Mouse (Mus musculus) gastrocnemius, postnatal 10 days (tissue): Measurements from ENCODE around the gene Fndc3b. TPM values are rescaled to one million over a fixed set of nuclear protein-coding genes. Genes with fewer than 3 reads are reported as not detected.

ENCODE experiments used
- DNase-seq: peaks from one replicate; pipeline ENCODE4 v3.0.0; 2021; ENCODE audit warnings: mixed read lengths
- total RNA-seq, 2 experiments: library from RNA; stranded (reverse); gene quantifications; 2 replicates each; pipeline ENCODE4 v1.2.3; 2021

The Fndc3b gene
- total RNA-seq, 2 experiments from 2014 or later, result 41.9 to 56.1 TPM

- DNase-seq, result no peak
Observed at GRCm38 (mm10) chr3:27592728-27593484, 118.2 kb downstream of the Fndc3b start.

DNA sequence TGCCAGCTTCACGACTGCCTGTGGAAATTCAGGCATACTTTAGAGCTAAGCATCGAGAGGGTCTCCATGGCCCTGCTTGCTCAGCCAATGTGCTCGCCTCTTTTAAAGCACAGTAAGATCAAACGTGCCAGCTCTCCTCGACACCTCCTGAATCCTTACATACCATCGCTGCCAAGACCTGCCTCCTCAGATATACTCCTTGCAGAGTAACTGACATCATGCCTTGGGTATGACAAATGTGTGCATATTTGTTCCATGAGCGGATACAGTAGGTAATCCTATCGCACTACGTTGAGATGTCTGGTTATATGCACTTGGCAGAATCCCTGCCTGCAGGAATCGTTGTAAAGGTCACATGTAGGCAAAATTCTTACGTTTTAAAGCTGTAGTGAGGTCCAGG is 120.3 kb downstream of the Fndc3b start:
- DNase-seq, result no peak

DNA sequence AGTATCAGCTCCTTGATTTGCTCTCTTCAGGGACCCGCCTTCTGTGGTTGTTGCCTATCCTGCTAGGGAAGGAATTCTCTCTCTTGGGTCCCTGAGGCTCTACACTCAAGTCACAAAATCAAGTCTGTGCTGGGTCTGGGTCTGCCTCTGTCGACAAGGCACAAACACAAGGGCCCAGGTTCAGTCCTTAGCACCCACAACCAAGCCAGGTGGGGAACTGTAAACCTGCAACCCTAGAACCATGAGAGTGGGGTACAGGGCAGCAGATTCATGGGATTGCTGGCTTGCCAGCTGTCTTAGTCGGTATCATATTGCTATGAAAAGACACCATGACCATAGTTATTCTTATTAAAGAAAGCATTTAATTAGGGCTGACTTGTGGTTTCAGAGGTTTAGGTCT is 121.8 kb downstream of the Fndc3b start:
- DNase-seq, result no peak

DNA sequence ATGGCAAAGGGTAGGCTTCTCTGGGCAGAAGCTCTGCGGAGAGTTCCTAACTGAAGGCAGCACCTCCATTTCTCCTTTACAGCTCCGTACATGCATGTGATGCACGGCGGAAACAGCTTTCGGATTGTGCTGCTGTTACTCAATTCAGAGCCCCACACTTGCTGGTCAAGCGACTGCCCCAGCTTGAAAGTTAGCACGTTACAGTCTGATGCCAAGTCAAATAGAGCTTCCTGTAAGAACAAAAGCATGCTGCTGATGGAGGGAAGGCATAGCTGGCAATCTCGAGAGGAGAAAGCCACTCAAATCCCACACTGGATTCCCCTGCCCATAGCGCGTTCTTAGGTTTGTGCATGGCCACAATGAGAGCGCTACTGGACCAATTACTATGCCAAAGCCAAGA is 122.5 kb downstream of the Fndc3b start:
- no peak for DNase-seq

DNA sequence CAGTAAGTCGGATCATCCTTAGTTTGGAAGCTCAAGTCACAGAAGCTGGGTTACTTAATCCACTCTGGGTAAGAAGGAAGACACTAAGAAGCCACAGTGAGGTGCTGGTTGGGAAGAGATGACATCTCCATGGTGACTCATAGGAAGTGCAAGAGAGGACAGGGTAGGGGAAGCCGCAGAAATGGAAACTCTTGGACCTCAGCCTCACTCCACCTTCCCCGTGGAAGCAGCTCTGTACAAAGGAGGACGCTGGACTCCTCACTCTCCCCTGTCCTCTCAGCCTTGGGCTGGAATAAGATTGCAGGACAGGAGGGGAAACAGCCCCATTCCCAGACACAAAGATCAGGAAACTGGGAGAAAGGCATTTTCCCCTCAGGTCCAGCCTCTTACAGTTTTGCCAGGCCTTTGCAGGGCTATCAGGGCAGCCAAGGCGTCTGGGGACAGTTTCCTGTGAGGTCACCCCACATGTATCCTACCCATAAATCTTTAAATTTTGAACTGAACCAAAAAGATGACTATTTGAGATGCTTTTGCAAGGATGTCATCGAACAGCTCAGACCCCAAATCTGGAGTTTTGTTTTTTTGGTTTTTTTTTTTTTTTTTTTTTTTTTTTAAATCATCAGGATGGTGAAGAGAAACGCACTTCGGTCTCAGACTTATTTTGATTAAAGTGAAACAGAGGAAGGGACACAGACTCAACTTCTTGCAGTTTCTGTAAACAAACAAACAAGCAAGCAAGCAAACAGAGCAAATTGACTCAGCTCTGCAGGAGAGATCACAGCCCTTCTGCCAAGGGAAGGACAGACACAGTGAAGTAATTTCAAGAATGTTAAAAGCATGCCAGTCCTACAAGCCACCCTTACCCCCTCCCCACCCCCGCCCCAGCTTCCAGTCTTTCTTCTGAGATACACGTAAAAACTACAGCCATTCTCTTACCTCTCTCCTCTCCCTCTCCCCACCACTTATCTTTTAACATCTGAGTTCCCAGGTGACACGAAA is 126.2 kb downstream of the Fndc3b start:
- no peak for DNase-seq

DNA sequence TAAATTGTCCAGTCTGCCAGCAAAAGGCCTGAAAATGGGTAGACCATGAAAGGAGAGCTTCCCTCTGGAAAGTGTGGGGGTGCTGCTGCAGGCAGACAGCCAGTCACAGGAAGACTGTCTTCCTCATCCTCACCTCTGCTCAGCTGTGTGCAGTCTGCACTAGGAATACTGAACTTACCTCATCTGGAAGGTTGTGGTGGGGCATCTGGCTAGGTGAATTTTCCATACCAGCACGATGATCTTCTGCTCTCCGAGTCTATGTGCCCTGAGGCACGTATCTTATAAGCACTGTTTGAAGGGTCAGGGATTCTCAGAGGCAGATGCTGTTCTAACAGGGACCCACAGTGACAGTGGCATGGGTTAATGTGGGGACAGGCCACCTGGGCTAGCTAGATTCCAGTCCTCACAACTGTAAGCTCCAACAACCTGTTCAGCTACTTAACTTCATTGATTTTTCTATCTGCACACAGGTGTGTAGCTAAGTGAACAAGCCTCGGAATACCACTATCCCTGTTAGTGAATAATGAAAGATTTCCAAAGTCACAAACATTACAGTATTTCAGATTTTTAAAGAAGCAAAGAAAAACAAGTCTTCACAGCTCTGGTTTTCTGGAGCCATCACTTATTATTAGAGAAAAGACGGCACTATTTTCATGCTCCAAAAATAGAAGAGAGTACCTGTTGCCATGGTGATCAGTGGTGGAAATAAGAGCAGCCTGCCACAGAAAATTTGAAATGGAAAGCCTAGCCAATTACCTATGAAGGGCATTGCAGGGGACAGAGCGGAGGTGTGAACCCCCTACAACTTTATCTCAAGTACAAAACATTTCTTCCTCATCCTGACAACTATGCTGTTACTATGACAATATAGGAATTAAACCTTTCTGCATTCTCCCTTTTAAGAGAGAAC is 128.9 kb downstream of the Fndc3b start:
- DNase-seq, result no peak

DNA sequence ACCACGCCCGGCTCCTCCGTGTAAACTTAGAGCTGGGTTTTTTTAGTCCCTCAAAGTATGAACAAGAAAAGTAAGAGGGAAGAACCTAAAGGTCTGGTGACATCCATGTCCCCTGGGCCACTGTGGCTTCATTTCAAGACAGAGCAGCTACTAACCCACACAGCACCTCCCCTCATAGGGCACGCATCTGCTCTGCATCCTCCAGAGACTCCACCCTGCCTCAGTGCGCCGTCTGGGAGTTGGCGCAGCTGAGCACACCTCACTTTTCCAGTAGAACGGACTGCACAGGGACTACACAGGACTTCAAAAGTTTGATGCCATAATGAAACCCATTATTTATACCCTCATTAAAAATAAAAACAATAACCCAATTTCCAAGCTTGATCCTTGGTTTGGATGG is 130.2 kb downstream of the Fndc3b start:
- no peak for DNase-seq

DNA sequence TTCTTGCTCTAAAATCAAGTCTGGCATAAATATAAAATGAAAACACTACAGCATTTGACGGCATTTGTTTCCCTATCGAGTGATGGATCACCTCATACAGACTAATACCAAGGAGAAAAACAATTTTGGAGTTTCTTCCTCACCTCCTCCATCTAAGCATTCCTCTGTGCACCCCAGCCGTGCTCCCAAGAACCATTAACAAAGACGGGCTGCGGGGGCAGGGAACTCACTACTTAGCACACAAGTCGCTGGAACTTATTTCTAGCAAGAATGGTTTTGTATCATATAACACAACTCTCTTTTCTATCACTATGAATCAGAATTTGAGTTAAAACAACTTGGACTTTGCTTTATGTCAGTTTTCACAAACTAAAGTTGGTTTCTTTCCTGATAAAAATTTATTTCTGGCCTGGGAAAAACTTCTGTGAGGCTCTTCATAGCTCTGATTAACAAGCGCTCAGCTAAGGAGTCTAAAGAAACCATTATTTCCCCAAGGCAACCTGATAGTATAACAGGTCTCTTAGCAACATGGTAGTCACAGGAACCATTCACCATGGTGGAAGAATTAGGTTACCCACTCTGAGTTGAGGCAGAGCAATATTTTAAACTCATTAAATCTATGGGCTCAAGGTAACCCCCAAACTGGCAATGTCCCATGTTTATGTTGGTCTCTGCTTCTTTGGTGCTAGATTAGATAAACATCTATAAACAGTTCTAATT is 131.1 kb downstream of the Fndc3b start:
- no peak for DNase-seq

- no peak for DNase-seq
Observed at GRCm38 (mm10) chr3:27579229-27579628, 131.9 kb downstream of the Fndc3b start.

DNA sequence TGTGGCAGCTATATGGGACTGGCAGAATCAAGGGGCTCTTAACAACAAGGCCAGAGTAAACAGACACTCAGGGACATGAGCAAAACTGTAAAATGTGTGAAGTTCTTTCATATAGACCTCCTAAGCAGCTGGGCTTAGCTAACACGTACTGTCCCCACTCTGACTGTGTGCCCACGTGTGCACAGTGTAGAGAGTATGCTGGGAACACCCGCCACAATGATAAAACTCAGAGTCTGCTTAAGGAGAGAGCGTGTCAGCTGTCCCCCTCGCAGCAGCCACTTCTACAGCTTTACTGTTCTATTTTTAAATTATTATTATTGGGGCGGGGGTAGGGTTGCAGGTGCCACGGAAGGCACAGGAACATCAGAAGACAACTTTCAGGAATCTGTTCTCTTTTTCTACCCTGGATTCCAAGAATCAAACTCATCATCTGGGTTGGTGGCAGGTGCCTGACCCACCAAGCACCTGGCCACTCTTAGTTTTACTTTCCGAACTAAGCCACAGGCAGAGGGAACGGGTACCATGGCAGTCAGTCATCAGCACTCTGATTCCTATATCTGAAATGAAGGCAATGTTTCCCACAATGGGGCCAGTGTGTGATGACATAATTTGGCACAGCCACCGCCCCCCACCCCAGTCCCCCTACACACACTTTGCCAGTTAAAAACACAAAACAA is 133.6 kb downstream of the Fndc3b start:
- DNase-seq, result no peak

DNA sequence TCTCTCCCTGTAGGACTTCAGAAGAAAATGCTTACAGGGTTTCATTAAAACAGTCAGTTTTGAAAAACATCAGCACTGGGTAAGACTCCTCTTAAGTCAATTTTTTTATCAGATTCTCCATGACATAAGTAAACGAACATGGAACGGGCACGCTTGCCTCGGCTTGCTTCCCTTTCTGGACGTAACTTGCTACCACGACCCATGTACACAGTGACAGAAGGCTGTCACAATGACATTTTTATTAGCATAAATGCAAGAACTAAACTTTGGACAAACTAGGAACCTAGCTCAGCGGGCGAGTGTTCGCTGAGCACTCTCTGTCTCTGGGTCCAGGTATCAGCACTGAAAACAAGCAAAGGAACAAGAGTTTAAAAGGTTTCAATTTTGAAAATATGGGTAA is 136.9 kb downstream of the Fndc3b start:
- DNase-seq, result no peak

- no peak for DNase-seq
Observed at GRCm38 (mm10) chr3:27573458-27573857, 137.6 kb downstream of the Fndc3b start.

- no peak for DNase-seq
Observed at GRCm38 (mm10) chr3:27572305-27572704, 138.8 kb downstream of the Fndc3b start.

GRCm38 (mm10) chr3:27565314-27565713 is 145.8 kb downstream of the Fndc3b start:
- no peak for DNase-seq

- DNase-seq, result no peak
Observed at GRCm38 (mm10) chr3:27563047-27563624, 148.0 kb downstream of the Fndc3b start.

GRCm38 (mm10) chr3:27562476-27562875 is 148.6 kb downstream of the Fndc3b start:
- DNase-seq, result no peak

- DNase-seq, result no peak
Observed at GRCm38 (mm10) chr3:27561921-27562320, 149.2 kb downstream of the Fndc3b start.

GRCm38 (mm10) chr3:27559316-27559715 is 151.8 kb downstream of the Fndc3b start:
- no peak for DNase-seq

GRCm38 (mm10) chr3:27557100-27558004 is 153.8 kb downstream of the Fndc3b start:
- no peak for DNase-seq
